Mouse (Mus musculus) stomach, embryonic 14.5 days (tissue): ENCODE results near the gene Srcap. TPM values are rescaled to one million over a fixed set of nuclear protein-coding genes. Genes with fewer than 3 reads are reported as not detected.

Experiments used
- ATAC-seq: fragments of 200-750 bp; cut with Nextera tagmentation; 2 replicates; pipeline ENCODE4 v1.8.0; 2017; ENCODE audit warnings: low read depth, moderate TSS enrichment; ENCODE audit not compliant: insufficient number of reproducible peaks, insufficient read depth, low FRiP score
- H3K27ac ChIP-seq: fragments of 300-500 bp; sonication (generic); 2 replicates; pipeline ENCODE4 v1.5.1; 2014; ENCODE audit warnings: mild to moderate bottlenecking, low read length, moderate library complexity, mixed read lengths
- H3K27me3 ChIP-seq: fragments of 300-500 bp; sonication (generic); 2 replicates; pipeline ENCODE4 v1.6.1; 2014; ENCODE audit warnings: low read length, control low read depth, mixed read lengths; ENCODE audit not compliant: control insufficient read depth, insufficient read depth
- H3K36me3 ChIP-seq: fragments of 300-500 bp; sonication (generic); 2 replicates; pipeline ENCODE4 v1.6.1; 2014; ENCODE audit warnings: mild to moderate bottlenecking, control low read depth, low read length, moderate library complexity, mixed read lengths; ENCODE audit not compliant: control insufficient read depth, insufficient read depth
- H3K4me1 ChIP-seq: fragments of 300-500 bp; sonication (generic); 2 replicates; pipeline ENCODE4 v1.6.1; 2014; ENCODE audit warnings: low read length, control low read depth, mixed read lengths; ENCODE audit not compliant: control insufficient read depth, insufficient read depth
- H3K4me2 ChIP-seq: fragments of 300-500 bp; sonication (generic); replicated peaks from 2 replicates; pipeline ENCODE4 v1.6.1; 2014; ENCODE audit warnings: low read depth, low read length, control low read depth
- H3K4me3 ChIP-seq: fragments of 300-500 bp; sonication (generic); 2 replicates; pipeline ENCODE4 v1.5.1; 2014; ENCODE audit warnings: low read depth, low read length, control low read depth
- H3K9ac ChIP-seq: fragments of 300-500 bp; sonication (generic); replicated peaks from 2 replicates; pipeline ENCODE4 v1.6.1; 2014; ENCODE audit warnings: low read depth, mild to moderate bottlenecking, control low read depth, low read length, moderate library complexity, mixed read lengths
- H3K9me3 ChIP-seq: fragments of 300-500 bp; sonication (generic); 2 replicates; pipeline ENCODE4 v1.6.1; 2016; ENCODE audit warnings: low read depth, low read length, control low read depth; ENCODE audit not compliant: control insufficient read depth
- WGBS: fragments of 180-500 bp; shearing (Covaris S2); extraction: QIAGEN DNeasy Blood & Tissue Kit; methylation state at CpG from one replicate; pipeline ENCODE4 v1.1.7; 2014; 5-methylcytosine and 5-hydroxymethylcytosine counted together
- polyA plus RNA-seq: library from polyadenylated mRNA; unstranded; fragments of >200 nt; fragmentation: Nextera tagmentation; extraction: Ambion mirVana; gene quantifications from 2 replicates; pipeline ENCODE4 v1.2.1, GENCODE M21; 2014

The Srcap gene
- polyA plus RNA-seq, 1 experiment from 2014 or later, result 65.2 TPM

GRCm38 (mm10) chr7:127572895-127573471 lies 61.2 kb downstream of the Srcap start, which contains the start of gene Phkg2:
Phkg2 (plus strand) TSS chr7:127573340.
- Histone ChIP-seq H3K27ac (peak within 1 kb of the TSS; percentile 44), H3K36me3 (peaks cover 13% of the 10 kb centered on the region), H3K4me1 (peaks cover 8% of the 10 kb centered on the region; the same call in 1 of the 2 replicates), H3K9me3 (no peaks in the 10 kb centered on the region), H3K27me3 (no peaks in the 10 kb centered on the region), H3K4me3 (peak within 1 kb of the TSS; percentile 73), H3K4me2 (peak within 1 kb of the TSS; percentile 78), H3K9ac (peak within 1 kb of the TSS; percentile 71)
- ATAC-seq, result peak; percentile 97
- under 1% methylated on average over 17 of the region's 17 CpGs for WGBS

DNA sequence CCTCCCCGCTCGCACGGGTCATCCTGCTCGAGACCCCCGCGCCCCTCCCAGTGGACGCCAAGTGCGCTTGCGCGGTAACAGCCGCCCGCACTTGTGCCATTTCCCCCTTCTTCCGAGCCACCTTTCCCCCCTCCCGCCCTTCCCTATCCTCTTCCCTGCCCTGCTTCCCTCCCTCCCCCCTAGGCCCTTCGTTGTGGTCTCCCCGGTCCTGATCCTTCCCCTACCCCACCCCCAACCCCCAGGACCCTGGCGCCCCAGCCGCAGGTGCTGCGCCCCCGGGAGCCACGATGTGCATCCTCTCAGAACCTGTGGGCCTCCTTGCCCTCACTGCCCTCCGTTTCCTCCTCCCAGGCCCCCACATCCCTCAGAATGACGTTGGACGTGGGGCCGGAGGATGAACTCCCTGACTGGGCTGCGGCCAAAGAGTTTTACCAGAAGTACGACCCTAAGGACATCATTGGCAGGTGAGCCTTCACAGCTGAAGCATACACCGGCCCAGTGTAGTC lies 61.8 kb downstream of the Srcap start:
- H3K9me3 ChIP-seq, result no peaks in the 10 kb centered on the region
- peaks cover 8% of the 10 kb centered on the region; the same call in 1 of the 2 replicates for H3K4me1 ChIP-seq
- peak overlapping the region; percentile 78 for H3K4me2 ChIP-seq
- peak overlapping the region; percentile 73 for H3K4me3 ChIP-seq
- WGBS, result 0% methylated on average over 26 of the region's 28 CpGs
- no peak; the same call in none of the 2 replicates for ATAC-seq
- H3K27ac ChIP-seq, result peak overlapping the region; percentile 7
- peak overlapping the region; percentile 71 for H3K9ac ChIP-seq
- H3K27me3 ChIP-seq, result no peaks in the 10 kb centered on the region
- H3K36me3 ChIP-seq, result peaks cover 19% of the 10 kb centered on the region

GRCm38 (mm10) chr7:127574115-127574514 lies 62.3 kb downstream of the Srcap start:
- Histone ChIP-seq H3K36me3 (peaks cover 21% of the 10 kb centered on the region), H3K4me3 (peak overlapping the region; percentile 73), H3K27me3 (no peaks in the 10 kb centered on the region), H3K27ac (no peak overlapping the region; the same call in 1 of the 2 replicates), H3K4me1 (peaks cover 8% of the 10 kb centered on the region; the same call in 1 of the 2 replicates), H3K4me2 (peak overlapping the region; percentile 78), H3K9me3 (no peaks in the 10 kb centered on the region), H3K9ac (0 out of 2 replicates have a peak overlapping the region, but pooled peaks have one; percentile 71)
- WGBS, result 16% methylated on average over 7 of the region's 7 CpGs
- no peak for ATAC-seq

DNA sequence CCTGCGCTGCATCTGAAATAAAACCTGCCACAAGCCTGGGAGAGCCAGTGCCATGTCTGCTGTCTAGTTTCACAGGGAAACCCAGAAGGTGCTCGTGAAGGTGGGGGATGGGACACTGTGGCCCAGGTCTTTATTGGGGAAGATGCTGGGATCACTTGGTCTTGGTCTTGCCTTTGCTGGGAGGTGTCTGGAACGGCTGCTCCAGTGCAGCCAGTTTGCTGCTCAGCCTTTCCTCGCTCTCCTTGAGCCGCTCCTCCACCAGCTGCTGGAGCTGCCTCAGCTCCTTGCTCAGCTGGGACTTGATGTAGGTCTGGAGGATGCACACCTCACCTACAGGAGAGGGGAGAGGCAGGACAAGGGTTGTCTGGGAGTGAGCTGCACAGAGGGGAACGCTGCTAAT lies 71.5 kb downstream of the Srcap start:
- 93% methylated on average over 6 of the region's 6 CpGs for WGBS
- Histone ChIP-seq H3K4me3 (no peak overlapping the region), H3K4me2 (no peak overlapping the region), H3K9me3 (no peaks in the 10 kb centered on the region), H3K27ac (no peak overlapping the region), H3K27me3 (no peaks in the 10 kb centered on the region), H3K9ac (no peak overlapping the region), H3K36me3 (peaks cover 43% of the 10 kb centered on the region), H3K4me1 (peaks cover 4% of the 10 kb centered on the region; the same call in 1 of the 2 replicates)
- ATAC-seq, result no peak

DNA sequence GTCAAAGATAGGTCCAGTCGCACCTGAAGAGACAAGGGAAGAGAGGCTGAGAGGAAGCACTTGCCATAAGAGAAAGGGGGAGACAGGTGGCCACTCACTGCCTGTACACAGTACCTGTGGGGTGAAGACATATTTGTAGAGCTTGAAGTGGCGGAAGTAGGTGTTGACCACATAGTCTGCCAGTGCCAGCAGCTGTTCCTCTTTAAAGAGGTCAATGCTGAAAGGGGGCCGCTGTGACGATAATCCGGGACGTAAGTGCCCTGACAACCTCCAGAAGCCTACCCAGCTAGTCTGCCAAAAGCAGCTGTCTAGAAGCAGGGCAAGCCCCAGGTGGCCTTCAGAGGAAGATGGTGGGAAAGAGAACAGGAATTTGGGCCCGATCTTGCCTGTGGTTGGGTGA lies 73.2 kb downstream of the Srcap start:
- H3K9me3 ChIP-seq, result no peaks in the 10 kb centered on the region
- no peak overlapping the region for H3K4me2 ChIP-seq
- ATAC-seq, result no peak
- no peak overlapping the region for H3K9ac ChIP-seq
- 84% methylated on average over 7 of the region's 7 CpGs for WGBS
- H3K27ac ChIP-seq, result no peak overlapping the region
- no peaks in the 10 kb centered on the region for H3K27me3 ChIP-seq
- H3K4me1 ChIP-seq, result peaks cover 11% of the 10 kb centered on the region; the same call in 1 of the 2 replicates
- peaks cover 36% of the 10 kb centered on the region for H3K36me3 ChIP-seq
- H3K4me3 ChIP-seq, result no peak overlapping the region

GRCm38 (mm10) chr7:127586149-127586548 lies 74.4 kb downstream of the Srcap start:
- ATAC-seq, result no peak
- Histone ChIP-seq H3K9me3 (no peaks in the 10 kb centered on the region), H3K9ac (no peak overlapping the region), H3K27ac (no peak overlapping the region), H3K4me1 (peaks cover 11% of the 10 kb centered on the region; the same call in 1 of the 2 replicates), H3K27me3 (no peaks in the 10 kb centered on the region), H3K36me3 (peaks cover 41% of the 10 kb centered on the region), H3K4me3 (no peak overlapping the region), H3K4me2 (no peak overlapping the region)
- WGBS, result 89% methylated on average over 6 of the region's 6 CpGs

- Histone ChIP-seq H3K4me3 (peak overlapping the region; percentile 82; the same call in 1 of the 2 replicates), H3K27me3 (no peaks in the 10 kb centered on the region), H3K27ac (no peak overlapping the region), H3K4me2 (peak overlapping the region; percentile 76), H3K9ac (no peak overlapping the region), H3K9me3 (no peaks in the 10 kb centered on the region), H3K36me3 (peaks cover 47% of the 10 kb centered on the region), H3K4me1 (peaks cover 11% of the 10 kb centered on the region; the same call in 1 of the 2 replicates)
- WGBS, result 61% methylated on average over 5 of the region's 5 CpGs
- no peak for ATAC-seq
Measured at GRCm38 (mm10) chr7:127587196-127587595, 75.4 kb downstream of the Srcap start.

DNA sequence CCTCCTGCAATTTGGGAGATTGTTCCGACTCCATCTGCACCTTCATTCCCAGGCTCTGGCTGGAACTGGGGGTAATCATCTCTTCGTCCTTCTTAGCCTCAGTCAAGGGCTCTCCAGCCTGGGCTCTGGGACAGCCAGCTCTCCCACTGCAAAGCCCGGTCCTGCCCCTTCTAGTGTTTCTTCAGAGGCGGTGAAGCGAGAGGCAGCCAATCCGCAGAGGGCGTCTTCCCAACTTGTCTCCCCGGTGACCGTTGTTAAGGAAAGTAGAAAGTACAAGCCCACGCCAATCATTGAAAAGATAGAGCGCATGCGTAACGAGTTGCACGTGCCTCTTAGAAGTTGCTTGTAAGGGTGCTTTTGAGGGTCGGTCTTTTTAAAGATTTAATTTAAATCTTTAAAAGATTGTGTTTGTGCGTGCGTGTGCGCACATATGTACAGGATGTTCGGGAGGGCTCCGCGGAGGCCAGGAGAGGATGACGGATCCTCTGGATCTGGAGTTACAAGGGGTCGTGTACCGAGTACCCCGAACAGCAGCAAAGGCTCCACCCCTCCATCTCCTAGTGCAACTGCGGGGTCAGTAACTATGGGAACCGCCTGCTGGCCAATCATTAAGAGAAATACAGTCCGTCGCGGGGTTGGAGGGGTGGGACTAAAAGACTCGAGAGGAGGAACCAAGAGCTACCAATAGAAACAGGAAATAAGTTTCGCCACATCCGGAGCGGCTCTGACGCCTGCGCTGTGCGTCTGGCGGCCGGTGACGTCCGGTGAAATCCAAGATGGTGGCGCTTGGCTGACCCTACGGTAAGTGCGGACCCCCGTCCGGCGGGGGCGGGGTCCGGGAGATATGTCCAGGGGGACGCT lies 76.5 kb downstream of the Srcap start, which contains the start of the genes Ccdc189 and Rnf40:
Gene Ccdc189, minus strand, starts transcription at position 585 of the 861 bp plus-strand sequence.
Gene Rnf40, plus strand, starts transcription at position 757 of the 861 bp plus-strand sequence.
- Histone ChIP-seq H3K4me2 (peak within 1 kb of the TSS; percentile 76), H3K4me3 (peak within 1 kb of the TSS; percentile 82), H3K36me3 (peaks cover 46% of the 10 kb centered on the region), H3K9ac (peak within 1 kb of the TSS; percentile 47), H3K4me1 (peaks cover 11% of the 10 kb centered on the region; the same call in 1 of the 2 replicates), H3K27ac (peak within 1 kb of the TSS; percentile 17; the same call in 1 of the 2 replicates), H3K9me3 (no peaks in the 10 kb centered on the region), H3K27me3 (no peaks in the 10 kb centered on the region)
- peak; percentile 97 for ATAC-seq
- under 1% methylated on average over 49 of the region's 50 CpGs for WGBS
